Mouse (Mus musculus) B cell, adult (primary cell): ENCODE data around the gene Stx19. TPM values are rescaled to one million over a fixed set of nuclear protein-coding genes. Genes with fewer than 3 reads are reported as not detected.

Source experiments
- total RNA-seq: library from RNA; stranded (reverse); gene quantifications from 4 replicates; pipeline ENCODE4 v1.2.4, GENCODE M21; 2023; ENCODE audit not compliant: inconsistent age

Stx19 gene
- not detected in 4 replicates for total RNA-seq

DNA sequence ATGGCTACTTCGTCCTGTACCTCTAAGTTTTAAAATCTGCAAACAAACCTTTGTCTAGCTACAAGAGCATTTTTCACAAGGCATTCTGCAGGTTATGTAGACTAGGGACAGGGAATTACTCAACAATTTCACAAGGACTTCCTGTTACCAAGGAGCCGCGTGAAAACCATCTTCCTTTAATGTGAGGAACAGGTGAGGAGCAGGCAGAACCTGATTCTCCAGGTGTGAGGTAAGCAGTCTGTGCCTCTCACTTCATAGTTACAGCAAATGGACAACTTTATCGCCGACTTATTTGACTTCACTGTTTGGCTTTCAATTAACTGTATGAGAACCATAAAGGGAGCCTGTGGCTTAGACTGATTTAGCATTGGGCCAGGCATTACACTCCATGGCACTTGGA lies at the start of gene Stx19:
TSS of gene Stx19 (plus strand) at position 186 of the 400 bp plus-strand sequence.

DNA sequence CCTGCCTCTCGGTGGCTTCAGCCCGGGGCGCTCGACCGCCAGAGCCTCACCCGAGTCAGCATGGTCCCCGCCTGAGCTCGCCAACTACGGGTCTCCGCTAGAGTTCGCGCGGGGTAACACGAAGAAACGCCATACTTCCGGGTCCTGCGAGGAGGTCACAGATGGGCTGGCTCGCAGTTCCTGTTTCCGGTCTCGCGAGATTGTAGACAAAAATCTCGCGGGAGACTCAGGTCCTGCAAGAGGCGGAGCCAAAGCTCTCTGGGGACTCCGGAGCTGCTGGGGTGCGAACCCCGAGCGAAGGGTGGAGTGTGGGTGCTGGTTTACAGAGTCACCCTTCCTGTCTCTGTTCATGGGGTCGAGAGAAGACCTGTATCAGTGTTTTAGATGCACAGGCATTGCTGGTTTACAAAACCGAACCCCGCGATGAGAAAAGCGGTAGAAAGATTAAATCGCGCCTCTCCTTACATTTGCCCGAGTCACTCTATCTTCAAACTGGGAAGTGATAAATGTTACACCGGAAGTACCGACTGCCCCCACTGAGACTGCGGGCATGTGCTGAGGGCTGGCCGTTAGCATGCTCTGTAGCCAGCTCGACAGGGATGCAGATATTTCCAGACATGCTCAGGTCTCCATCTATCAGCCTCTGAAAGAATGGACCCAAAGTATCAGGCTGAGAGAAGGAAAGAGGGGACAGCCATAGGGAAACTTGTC lies 27.7 kb upstream of the Stx19 start, which contains the start of gene Nsun3:
TSS of gene Nsun3 (minus strand) at position 198 of the 711 bp plus-strand sequence.

DNA sequence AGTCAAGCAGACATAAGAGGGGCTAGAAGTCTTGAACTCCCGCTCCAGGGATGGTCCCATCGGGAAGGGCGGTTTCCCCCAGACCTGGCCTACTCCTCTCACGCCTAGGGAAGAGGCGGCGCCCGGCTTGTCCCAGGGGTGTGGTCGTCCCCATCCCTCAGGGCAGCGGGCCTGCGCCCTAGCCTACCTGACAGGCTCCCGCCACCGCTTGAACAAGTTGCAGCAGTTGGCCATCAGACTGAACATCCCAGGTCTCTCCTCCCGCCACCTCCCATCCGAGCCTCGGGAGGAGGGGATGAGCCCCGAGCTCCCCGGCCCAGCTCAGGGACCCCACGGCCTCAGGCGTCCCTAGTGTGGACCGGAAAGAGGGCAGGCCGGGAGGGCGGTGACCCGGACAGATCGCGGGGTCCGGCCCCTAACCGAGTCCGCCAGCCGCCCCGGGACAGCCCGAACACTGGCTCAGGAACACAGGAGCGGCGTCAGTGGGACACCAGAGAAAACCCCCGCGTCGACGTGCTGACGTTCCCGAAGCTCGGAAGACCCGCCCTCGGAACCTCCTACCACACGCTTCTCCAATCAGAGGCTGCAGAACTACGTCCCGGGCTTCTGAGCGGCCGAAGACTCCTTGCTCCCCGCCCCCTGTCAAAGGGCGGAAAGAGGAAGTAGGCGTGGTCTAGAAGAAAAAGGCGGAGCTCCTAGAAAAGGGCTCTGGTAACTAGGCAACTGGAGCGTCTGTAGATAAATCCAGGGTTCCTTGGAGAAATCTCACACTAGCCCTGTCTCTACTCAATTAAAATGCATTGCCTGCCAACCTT lies 32.2 kb downstream of the Stx19 start, which contains the start of gene Arl13b:
TSS of gene Arl13b (minus strand) at position 543 of the 815 bp plus-strand sequence.

DNA sequence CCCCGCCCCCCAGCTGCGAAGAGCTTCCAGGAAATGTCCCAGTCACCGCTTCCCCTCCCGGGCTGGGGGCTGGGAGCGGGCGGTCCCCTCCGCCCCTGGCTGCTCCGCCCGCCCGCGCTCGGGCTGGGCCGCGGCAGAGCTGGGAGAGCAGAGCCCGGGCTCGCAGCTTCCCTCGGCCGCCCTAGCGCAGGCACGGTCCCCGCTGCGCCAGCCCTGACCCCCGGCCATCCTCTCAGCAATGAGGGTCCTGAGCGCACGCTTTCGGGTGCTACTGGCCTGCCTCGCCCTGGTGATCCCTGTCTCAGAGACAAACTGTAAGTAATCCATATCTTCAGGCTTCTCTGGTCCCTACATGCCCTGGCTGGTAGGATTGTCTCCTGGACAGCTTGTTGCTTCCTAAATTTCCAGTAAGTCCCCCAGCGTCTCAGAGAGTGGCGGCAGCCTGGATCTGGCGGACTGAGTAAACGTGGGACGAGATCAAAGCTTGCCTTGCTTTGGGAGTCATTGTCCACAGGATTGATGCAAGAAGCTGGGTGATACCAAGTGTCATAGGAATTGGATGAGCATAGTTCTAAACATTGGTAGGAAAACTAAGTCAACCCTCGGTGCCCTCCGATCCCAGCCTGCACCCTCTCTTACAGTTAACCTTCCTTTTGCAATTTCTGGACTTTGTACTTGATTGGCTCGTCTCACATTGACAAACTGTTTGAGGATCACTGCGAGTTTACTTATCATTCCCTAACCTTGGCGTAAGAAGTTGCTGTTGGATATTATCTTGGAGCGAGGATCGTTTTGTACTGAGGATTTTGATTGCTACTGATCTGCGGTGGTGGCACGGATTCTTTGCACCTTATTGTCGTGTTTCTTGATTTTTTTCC lies 40.0 kb downstream of the Stx19 start, which contains the start of gene Pros1:
TSS of gene Pros1 (plus strand) at position 117 of the 878 bp plus-strand sequence.

Other genes with a start within 250 kb of the Stx19 start
- 10.6 to 19.8 TPM (median 17.6 TPM) in 4 replicates for gene Nsun3, start 27.9 kb upstream of the Stx19 start, total RNA-seq
- gene Arl13b, start 32.4 kb downstream of the Stx19 start, total RNA-seq: 15.2 to 23.8 TPM (median 16.5 TPM) in 4 replicates
- gene Pros1, start 39.6 kb downstream of the Stx19 start, total RNA-seq: not detected in 4 replicates